8 mouse cellular contexts compared by ENCODE assay signal in the genomic region with DNA sequence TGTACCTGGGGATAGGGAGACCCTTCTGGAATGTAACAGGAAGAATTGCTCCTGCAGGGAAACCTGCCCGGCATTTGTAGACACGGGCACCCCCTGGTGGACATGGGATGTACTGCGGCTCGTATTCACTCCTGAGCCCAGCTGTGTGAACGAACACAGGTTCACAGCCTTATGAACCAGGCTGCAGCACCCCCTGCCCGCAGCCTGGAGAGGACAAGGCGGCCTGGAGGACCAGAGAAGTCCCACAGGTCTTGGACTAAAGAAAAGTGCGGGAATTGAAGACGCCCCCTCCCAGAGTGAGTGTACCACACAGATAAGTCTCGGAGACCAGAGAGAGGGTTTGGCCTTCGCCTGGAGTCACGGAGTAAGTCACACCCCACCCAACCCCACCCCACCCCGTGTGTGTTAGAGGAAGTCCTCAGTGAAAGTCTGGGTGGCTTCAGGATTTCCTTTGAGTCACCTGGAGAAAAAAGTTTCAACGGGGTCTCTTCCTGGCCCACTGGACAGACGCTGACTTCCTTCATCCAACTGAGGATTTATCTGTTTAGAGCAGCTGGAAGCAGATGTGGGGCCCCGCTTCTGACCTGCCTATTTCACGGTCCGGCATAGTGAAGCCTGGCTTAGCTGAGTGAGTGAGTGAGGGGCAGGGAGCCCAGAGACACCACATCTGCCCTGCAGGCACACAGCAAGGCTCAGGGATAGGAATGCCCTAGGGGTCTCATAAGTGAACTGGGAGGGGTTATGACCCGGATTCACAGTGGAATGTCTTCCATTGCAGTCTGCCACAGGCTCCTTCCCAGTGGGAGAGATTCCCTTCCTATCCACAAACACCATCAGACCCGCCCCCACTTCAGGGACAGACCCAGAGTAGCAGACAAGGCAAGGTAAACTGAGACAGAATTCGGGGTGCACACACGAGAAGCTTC. TPM values are rescaled to one million over a fixed set of nuclear protein-coding genes. Genes with fewer than 3 reads are reported as not detected.
DNase-seq lines count a peak whose midpoint lies in the region; ATAC-seq and TF ChIP-seq lines count a peak whose summit lies in the region.

No protein-coding gene starts in this region.

- no peaks in the 10 kb centered on the region for H3K27me3 ChIP-seq in limb, embryonic 11.5 days (ENCODE audit: control insufficient read depth, insufficient read depth, low read length)
- no peaks in the 10 kb centered on the region for H3K27me3 ChIP-seq in midbrain, embryonic 15.5 days (replicated peaks)
- no peaks in the 10 kb centered on the region for H3K27me3 ChIP-seq in spleen, adult 2 months (ENCODE audit: control insufficient read depth, insufficient read depth, low read length)

- 40% methylated on average over 22 of the region's 22 CpGs for WGBS in limb, embryonic 11.5 days
- 40% methylated on average over 22 of the region's 22 CpGs for WGBS in midbrain, embryonic 15.5 days
- WGBS in spleen, adult 2 months: 19% methylated on average over 22 of the region's 22 CpGs

- DNase-seq in CD4-positive, CD25-positive, alpha-beta regulatory T cell, adult 2 months (ENCODE audit: low read depth, low spot score): peak; percentile 90
- peak; percentile 88 to 98 for DNase-seq in heart, adult 18-20 months
- DNase-seq in kidney, adult 8-10 months: peak; percentile 86 to 96
- peak; percentile 99 for DNase-seq in limb, embryonic 11.5 days (ENCODE audit: low spot score)
- DNase-seq in spleen, adult 2 months (ENCODE audit: low read depth in 1 of 2, low spot score in 2 of 2): peak in 1 of 2 experiments; percentile 82

- TF ChIP-seq POLR2A in cortical plate, adult 2 months (IDR thresholded peaks at IDR 0.05; ENCODE audit: extremely low read depth, insufficient read depth, low read length): no peak
- no peak for TF ChIP-seq POLR2A in spleen, adult 2 months (IDR thresholded peaks at IDR 0.05; ENCODE audit: low read depth, low read length)

- peaks cover 2% of the 10 kb centered on the region; the same call in 1 of the 2 replicates for H3K4me1 ChIP-seq in cortical plate, adult 2 months (ENCODE audit: control insufficient read depth, insufficient read depth, low read length)
- H3K4me1 ChIP-seq in limb, embryonic 11.5 days (ENCODE audit: control insufficient read depth, insufficient read depth, low read length): peaks cover 8% of the 10 kb centered on the region; the same call in 1 of the 2 replicates
- peaks cover 20% of the 10 kb centered on the region for H3K4me1 ChIP-seq in midbrain, embryonic 15.5 days
- peaks cover 3% of the 10 kb centered on the region; the same call in 1 of the 2 replicates for H3K4me1 ChIP-seq in spleen, adult 2 months (ENCODE audit: control insufficient read depth, insufficient read depth, insufficient read length)

- no peak for ATAC-seq in CD4-positive, CD25-positive, alpha-beta regulatory T cell, adult 4 months
- ATAC-seq in limb, embryonic 11.5 days (ENCODE audit: insufficient number of reproducible peaks, low FRiP score, low TSS enrichment, low read depth): no peak
- no peak; the same call in 1 of the 2 replicates for ATAC-seq in midbrain, embryonic 15.5 days (replicated peaks)

- H3K36me3 ChIP-seq in limb, embryonic 11.5 days (ENCODE audit: control insufficient read depth, insufficient read depth, low read length): no peaks in the 10 kb centered on the region
- no peaks in the 10 kb centered on the region for H3K36me3 ChIP-seq in midbrain, embryonic 15.5 days (replicated peaks)
- H3K36me3 ChIP-seq in spleen, adult 2 months (ENCODE audit: control insufficient read depth, insufficient read depth, low read length): peaks cover 7% of the 10 kb centered on the region; the same call in 1 of the 2 replicates

- H3K27ac ChIP-seq in cortical plate, adult 2 months (ENCODE audit: insufficient read depth, low read length): no peak overlapping the region
- H3K27ac ChIP-seq in limb, embryonic 11.5 days (replicated peaks; ENCODE audit: low read depth, low read length): no peak overlapping the region
- H3K27ac ChIP-seq in midbrain, embryonic 15.5 days: 0 out of 2 replicates have a peak overlapping the region, but pooled peaks have one; percentile 93
- H3K27ac ChIP-seq in spleen, adult 2 months (ENCODE audit: insufficient read depth, low read length): peak overlapping the region; percentile 61; the same call in 1 of the 2 replicates

- H3K9ac ChIP-seq in limb, embryonic 11.5 days (ENCODE audit: low read length): peak overlapping the region; percentile 17; the same call in 1 of the 2 replicates
- no peak overlapping the region for H3K9ac ChIP-seq in midbrain, embryonic 15.5 days

- peak; percentile 93 for TF ChIP-seq CTCF in cortical plate, adult 2 months (IDR thresholded peaks at IDR 0.05; ENCODE audit: extremely low read depth, insufficient read depth, low read length)
- TF ChIP-seq CTCF in spleen, adult 2 months (IDR thresholded peaks at IDR 0.05; ENCODE audit: extremely low read depth, insufficient read depth, insufficient read length, insufficient replicate concordance): peak; percentile 88; the same call in 1 of the 2 replicates

- H3K9me3 ChIP-seq in limb, embryonic 11.5 days (ENCODE audit: control insufficient read depth, low read length): no peaks in the 10 kb centered on the region
- no peaks in the 10 kb centered on the region for H3K9me3 ChIP-seq in midbrain, embryonic 15.5 days

- no peak overlapping the region; the same call in 1 of the 2 replicates for H3K4me2 ChIP-seq in limb, embryonic 11.5 days (ENCODE audit: low read depth, severe bottlenecking)
- H3K4me2 ChIP-seq in midbrain, embryonic 15.5 days: no peak overlapping the region

- H3K4me3 ChIP-seq in cortical plate, adult 2 months (ENCODE audit: insufficient read depth, low read length): no peak overlapping the region
- H3K4me3 ChIP-seq in limb, embryonic 11.5 days (ENCODE audit: low read depth, low read length): no peak overlapping the region
- H3K4me3 ChIP-seq in midbrain, embryonic 15.5 days: no peak overlapping the region
- no peak overlapping the region for H3K4me3 ChIP-seq in spleen, adult 2 months (ENCODE audit: extremely low read depth, insufficient read depth, insufficient read length)

RNA-seq across cellular contexts. Expression of gene Arrdc2, which starts 1.9 kb away (rescaled TPM):
- 1 to 10 TPM; 3.4 to 3.7 TPM for polyA plus RNA-seq in CD4-positive, CD25-positive, alpha-beta regulatory T cell, adult 4 months (2017; shearing (Covaris generic))
- polyA plus RNA-seq in cortical plate, adult 2 months (2012; rRNA removed): 31.4 and 35.1 TPM in 2 replicates
- total RNA-seq in heart, adult 18-20 months (2021): 10 to 100 TPM; 14.8 to 29.0 TPM
- polyA plus RNA-seq in limb, embryonic 11.5 days (2014; fragmentation: Nextera tagmentation; extraction: Ambion mirVana): 4.9 and 5.1 TPM in 2 replicates
- polyA plus RNA-seq in midbrain, embryonic 15.5 days (2015; fragmentation: Nextera tagmentation; extraction: Ambion mirVana): 8.1 and 8.6 TPM in 2 replicates
- polyA plus RNA-seq in spleen, adult 2 months (2012; rRNA removed): 73.8 and 74.1 TPM in 2 replicates

RNA-seq across cellular contexts. Expression of gene Kcnn1, which starts 21.6 kb away (rescaled TPM):
- polyA plus RNA-seq in CD4-positive, CD25-positive, alpha-beta regulatory T cell, adult 4 months (2017; shearing (Covaris generic)): not detected
- 30.2 and 36.0 TPM in 2 replicates for polyA plus RNA-seq in cortical plate, adult 2 months (2012; rRNA removed)
- total RNA-seq in heart, adult 18-20 months (2021): 10 to 100 TPM; 13.7 to 14.4 TPM
- polyA plus RNA-seq in limb, embryonic 11.5 days (2014; fragmentation: Nextera tagmentation; extraction: Ambion mirVana): 3.8 and 3.9 TPM in 2 replicates
- polyA plus RNA-seq in midbrain, embryonic 15.5 days (2015; fragmentation: Nextera tagmentation; extraction: Ambion mirVana): 19.0 and 20.6 TPM in 2 replicates
- polyA plus RNA-seq in spleen, adult 2 months (2012; rRNA removed): 0.65 and 1.1 TPM in 2 replicates

RNA-seq across cellular contexts. Expression of gene Ccdc124, which starts 32.3 kb away (rescaled TPM):
- 10 to 100 TPM; 61.0 to 62.7 TPM for polyA plus RNA-seq in CD4-positive, CD25-positive, alpha-beta regulatory T cell, adult 4 months (2017; shearing (Covaris generic))
- polyA plus RNA-seq in cortical plate, adult 2 months (2012; rRNA removed): 176 and 182 TPM in 2 replicates
- 10 to 100 TPM; 42.4 to 46.2 TPM for total RNA-seq in heart, adult 18-20 months (2021)
- 154 and 161 TPM in 2 replicates for polyA plus RNA-seq in limb, embryonic 11.5 days (2014; fragmentation: Nextera tagmentation; extraction: Ambion mirVana)
- polyA plus RNA-seq in midbrain, embryonic 15.5 days (2015; fragmentation: Nextera tagmentation; extraction: Ambion mirVana): 173 and 180 TPM in 2 replicates
- polyA plus RNA-seq in spleen, adult 2 months (2012; rRNA removed): 26.5 and 34.9 TPM in 2 replicates

RNA-seq across cellular contexts. Expression of gene Il12rb1, which starts 33.2 kb away (rescaled TPM):
- 10 to 100 TPM; 13.7 to 24.7 TPM for polyA plus RNA-seq in CD4-positive, CD25-positive, alpha-beta regulatory T cell, adult 4 months (2017; shearing (Covaris generic))
- polyA plus RNA-seq in cortical plate, adult 2 months (2012; rRNA removed): 1.1 TPM in 2 replicates
- total RNA-seq in heart, adult 18-20 months (2021): under 1 TPM; 0.15 to 0.31 TPM
- polyA plus RNA-seq in limb, embryonic 11.5 days (2014; fragmentation: Nextera tagmentation; extraction: Ambion mirVana): not detected in 2 replicates
- polyA plus RNA-seq in midbrain, embryonic 15.5 days (2015; fragmentation: Nextera tagmentation; extraction: Ambion mirVana): 0.10 and 0.36 TPM in 2 replicates
- polyA plus RNA-seq in spleen, adult 2 months (2012; rRNA removed): 5.8 and 7.4 TPM in 2 replicates

RNA-seq across cellular contexts. Expression of gene Mast3, which starts 36.6 kb away (rescaled TPM):
- polyA plus RNA-seq in CD4-positive, CD25-positive, alpha-beta regulatory T cell, adult 4 months (2017; shearing (Covaris generic)): 10 to 100 TPM; 15.1 to 17.5 TPM
- 265 and 282 TPM in 2 replicates for polyA plus RNA-seq in cortical plate, adult 2 months (2012; rRNA removed)
- 1 to 10 TPM; 6.8 to 9.8 TPM for total RNA-seq in heart, adult 18-20 months (2021)
- polyA plus RNA-seq in limb, embryonic 11.5 days (2014; fragmentation: Nextera tagmentation; extraction: Ambion mirVana): 11.7 and 14.6 TPM in 2 replicates
- polyA plus RNA-seq in midbrain, embryonic 15.5 days (2015; fragmentation: Nextera tagmentation; extraction: Ambion mirVana): 26.4 and 26.9 TPM in 2 replicates
- 175 and 297 TPM in 2 replicates for polyA plus RNA-seq in spleen, adult 2 months (2012; rRNA removed)

Comparison
In these comparisons a context has a peak if more than half of its experiments do, and no peak if none do; other contexts are left out.
1. H3K27ac ChIP-seq: peak in midbrain, embryonic 15.5 days (single experiment) and spleen, adult 2 months (single experiment); none in cortical plate, adult 2 months (single experiment) and limb, embryonic 11.5 days (single experiment).